Mouse (Mus musculus) heart, adult 18-20 months (tissue): ENCODE results near the gene Tcp11. TPM values are rescaled to one million over a fixed set of nuclear protein-coding genes. Genes with fewer than 3 reads are reported as not detected.

Experiments used
- DNase-seq, 2 experiments: peaks; one replicate each; pipeline ENCODE4 v3.0.0; 2021 to 2022; ENCODE audit warnings: mixed read lengths in 1 of 2
- total RNA-seq, 2 experiments: library from RNA; stranded (reverse); gene quantifications; 2 replicates each; pipeline ENCODE4 v1.2.3; 2021

The Tcp11 gene
- total RNA-seq, 2 experiments from 2014 or later = 0.33 TPM; not detected in 1

DNA sequence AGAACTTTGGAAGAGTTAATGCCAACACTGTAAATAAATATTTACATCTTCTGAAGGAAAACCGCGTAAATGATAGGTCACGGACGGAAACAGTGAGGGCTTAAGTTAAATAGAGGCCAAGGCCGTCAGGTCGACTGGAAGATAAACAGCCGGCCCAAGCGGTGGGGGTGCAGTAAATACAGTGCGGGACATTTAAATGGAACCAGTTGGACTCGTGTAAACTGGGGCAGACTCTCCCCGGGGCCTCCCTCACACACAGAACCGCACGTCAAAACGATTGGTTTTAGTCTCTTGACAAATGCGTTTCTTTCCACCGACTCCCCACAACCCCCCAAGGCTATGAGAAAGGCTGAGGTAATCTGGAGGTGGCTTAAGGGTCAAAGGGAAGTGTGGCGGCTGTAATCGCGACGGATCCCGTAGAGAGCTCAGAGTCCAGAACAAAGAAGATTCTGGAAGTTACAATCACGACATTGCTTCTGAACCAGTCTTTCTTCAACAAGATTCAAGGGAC, 4.0 kb upstream of the Tcp11 start:
- no peak for DNase-seq

DNA sequence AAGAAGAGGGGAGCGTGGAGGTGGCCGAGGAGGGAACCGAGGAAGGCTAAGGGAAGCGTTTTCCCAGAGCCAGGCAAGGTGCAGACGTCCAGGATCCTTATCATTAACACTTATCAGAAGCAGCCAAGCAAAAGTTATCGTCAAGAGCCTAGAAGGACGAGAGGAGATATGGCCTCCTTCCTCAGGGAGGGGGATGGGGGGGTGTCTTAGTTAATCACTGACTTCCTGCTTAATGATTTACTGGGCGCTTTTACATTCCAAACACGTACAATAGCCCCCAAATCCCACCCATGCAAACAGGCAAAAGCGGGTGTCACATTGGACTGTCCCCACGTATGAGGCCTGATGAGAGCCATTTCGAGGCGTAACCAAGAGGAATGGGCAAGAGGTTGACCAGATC, 2.4 kb upstream of the Tcp11 start:
- DNase-seq = no peak

- DNase-seq = no peak
Measured at GRCm38 (mm10) chr17:28081856-28082255, 1.4 kb upstream of the Tcp11 start.

- DNase-seq = peak in 1 of 2 experiments; percentile 53
Measured at GRCm38 (mm10) chr17:28081385-28081784, 946 bp upstream of the Tcp11 start.

- DNase-seq = no peak
Measured at GRCm38 (mm10) chr17:28080817-28081165, 352 bp upstream of the Tcp11 start.

DNA sequence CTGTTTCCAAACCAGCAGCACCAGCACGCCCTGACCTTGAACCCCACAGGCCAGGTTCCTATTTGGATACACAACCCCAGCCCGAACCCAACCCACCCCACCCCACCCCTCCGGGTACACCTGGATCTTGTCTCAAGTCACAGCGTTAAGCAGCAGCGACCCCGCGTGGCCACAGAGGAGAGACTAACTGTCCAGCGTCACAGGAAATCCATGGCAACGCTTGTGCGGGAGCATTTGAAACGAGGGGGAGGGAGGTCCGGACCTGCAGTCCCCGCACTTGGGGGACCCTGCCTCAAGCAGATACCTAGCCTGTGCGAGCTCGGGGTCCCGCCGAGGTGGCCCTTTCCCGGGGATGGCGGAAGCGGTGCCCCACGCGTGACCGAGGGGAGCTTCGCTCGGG, 821 bp downstream of the Tcp11 start:
- peak; percentile 80 to 93 for DNase-seq

DNA sequence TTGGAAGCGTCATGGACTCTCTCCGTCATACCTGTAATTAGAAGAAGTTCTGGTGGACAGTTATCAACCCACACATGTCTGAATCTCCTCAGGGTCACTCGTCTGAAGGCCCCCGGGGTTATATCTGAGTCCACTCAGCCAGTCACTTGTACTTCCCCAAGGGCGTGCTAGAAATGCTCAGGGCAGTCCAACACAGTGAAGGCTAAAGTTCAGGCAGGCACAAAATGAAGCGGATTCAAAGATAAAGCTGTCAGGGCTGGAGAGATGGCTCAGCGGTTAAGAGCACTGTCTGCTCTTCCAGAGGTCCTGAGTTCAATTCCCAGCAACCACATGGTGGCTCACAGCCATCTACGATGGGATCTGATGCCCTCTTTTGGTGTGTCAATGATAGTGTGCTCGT, 2.4 kb downstream of the Tcp11 start:
- DNase-seq = no peak

GRCm38 (mm10) chr17:28074486-28074885, 6.0 kb downstream of the Tcp11 start:
- no peak for DNase-seq

DNA sequence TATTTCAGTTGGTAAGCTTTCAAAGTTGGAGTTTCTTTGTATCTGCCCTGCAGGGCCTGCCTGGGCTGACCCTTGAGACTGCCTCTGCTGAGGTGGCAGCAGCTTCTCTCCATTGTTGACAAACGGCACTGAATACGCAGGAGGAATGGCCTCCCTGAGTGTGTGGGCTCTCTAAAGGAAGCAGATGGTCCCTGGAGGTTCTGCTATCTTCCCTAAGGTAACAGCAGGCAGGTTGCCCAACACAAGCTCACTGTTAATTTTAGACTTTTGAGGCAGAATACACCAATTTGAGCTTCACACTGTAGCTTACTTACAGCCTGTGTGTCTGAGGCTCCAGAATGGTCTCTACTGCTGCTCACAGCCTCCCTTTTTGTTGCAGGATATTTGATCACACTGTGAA, 7.7 kb downstream of the Tcp11 start:
- no peak for DNase-seq

DNA sequence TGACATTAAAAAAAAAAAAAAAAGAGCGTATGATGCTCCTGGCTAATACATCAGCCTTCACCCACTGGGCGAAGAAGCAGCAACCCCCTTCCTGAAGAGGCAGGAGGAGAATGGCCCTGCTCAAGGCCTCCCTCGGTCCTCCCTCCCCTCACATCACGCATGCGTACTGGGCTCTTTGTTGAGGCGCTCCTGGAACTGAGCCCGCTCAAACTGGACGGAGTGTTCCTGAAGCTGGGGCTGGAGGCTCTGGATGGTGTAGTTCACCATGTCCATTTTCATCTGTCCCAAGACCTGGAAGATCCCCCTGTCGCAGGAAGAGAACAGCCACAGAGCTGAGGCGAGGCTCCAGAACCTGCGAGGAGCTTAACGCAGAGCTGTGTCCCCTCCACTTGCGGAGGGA, 10.2 kb downstream of the Tcp11 start:
- DNase-seq = no peak

GRCm38 (mm10) chr17:28069446-28069845, 11.0 kb downstream of the Tcp11 start:
- DNase-seq = no peak

DNA sequence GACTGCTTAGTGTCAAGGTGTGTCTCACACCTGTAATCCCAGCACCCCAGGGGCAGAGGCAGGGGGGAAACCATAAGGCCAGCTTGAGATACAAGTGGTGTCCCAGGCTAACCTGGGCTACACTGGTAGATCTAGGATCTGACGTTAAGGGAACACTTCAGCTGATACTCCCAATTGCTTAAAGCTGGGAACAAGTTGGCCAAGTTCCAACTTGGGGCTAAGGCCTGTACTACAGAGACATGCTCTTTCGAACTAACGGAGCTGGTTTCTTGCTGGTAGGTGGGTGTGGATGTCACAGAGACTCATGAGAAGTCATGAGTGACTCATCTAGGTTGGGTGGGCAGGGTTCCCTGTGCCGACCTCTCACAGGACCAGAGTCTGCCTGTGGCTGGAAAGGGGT, 13.1 kb downstream of the Tcp11 start:
- DNase-seq = no peak

DNA sequence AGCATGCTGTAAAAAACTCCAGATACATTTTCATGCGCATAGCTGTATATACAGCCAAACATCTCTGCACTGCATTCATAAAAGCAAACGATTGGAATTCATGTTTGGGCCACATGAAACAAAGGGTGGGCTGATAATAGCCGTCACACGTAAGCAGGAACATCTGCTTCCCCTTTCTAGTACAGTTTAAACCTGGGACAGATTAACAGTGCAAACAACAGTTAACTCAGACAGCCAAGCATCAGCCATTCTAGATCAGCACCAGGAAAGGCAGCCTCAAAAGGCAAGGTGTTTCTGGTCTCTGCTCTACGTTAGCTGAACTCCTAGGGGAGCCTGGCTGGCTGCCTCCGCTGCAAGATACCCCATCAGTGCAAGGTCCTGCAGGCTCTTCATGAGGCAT, 17.3 kb downstream of the Tcp11 start:
- DNase-seq = no peak

DNA sequence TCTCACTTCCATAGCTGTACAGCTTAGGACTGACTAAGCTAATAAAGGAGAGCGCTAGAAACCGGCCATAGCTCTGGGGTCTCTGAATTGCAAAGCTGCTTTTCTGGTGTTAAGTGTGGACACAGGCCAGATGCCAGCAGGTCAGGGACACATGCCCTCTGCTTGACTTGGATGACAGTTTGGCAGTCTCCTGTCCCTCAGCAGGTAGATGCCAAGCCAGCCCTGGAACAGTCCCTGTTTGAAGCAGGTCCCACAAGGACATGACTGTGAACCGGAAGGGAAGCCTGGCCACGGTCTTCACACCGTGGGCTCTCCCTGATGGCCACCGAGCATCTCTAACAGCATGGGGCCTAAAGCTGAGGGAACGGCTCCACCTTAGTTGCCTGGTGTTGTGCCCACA, 17.7 kb downstream of the Tcp11 start:
- DNase-seq = no peak

DNA sequence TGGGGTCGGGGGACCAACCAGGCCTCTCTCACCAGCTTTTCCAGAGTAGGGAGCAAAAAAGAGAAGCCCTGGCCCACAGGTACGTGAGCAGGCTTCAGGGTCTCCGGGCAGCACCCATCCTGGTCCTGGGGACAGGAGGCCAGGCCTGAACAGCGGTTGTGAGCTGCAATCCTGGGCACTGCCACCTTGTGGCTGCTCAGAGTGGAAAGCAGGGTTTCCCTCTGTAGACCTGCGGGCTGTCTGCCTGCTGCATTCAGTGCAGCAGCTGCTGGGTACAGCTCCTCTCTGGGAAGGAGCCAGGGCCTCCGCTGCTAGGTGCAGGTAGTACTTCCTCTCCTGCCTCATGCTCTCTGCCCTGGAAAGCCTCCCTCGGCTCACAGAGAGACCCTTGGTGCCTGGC, 19.0 kb downstream of the Tcp11 start:
- DNase-seq = no peak

DNA sequence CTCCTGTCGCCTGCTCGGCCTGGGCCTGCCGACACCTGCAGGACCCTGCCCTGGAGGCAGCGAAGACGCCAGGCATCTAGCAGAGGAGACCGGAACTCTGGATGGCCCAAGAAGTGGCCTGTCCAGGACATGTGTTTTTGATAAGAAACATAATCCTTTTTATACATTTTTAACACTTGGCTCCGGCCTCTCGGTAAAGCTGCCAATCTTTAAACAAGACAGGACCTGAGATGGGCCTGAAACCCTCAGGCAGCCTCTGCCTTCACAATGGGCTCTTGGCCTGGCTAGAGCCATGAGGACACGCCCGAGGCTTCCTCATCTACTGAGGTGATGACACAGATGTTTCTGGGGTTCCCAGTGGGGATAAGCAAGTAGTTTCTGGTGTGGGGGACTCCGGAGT, 19.8 kb downstream of the Tcp11 start:
- DNase-seq = no peak

DNA sequence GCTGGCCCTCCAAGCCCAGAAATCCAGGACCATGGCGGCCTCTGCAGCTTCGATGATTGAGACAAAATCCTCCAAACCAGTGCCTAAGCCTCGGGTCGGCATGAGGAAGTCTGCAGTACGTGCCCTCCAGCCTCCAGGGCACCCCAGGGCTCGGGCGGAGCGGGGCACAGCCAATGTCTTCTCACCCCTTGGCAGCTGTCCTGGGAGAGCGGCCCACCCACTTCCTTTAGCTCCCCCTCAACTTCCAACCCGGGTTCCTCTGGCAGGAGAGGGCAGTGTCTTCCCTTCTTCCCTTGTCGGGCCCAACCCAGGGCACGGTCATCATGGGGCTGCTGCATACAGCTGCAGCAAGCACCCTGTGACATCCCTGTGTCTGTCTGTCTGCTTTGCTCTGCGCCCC, 22.1 kb downstream of the Tcp11 start:
- no peak for DNase-seq

DNA sequence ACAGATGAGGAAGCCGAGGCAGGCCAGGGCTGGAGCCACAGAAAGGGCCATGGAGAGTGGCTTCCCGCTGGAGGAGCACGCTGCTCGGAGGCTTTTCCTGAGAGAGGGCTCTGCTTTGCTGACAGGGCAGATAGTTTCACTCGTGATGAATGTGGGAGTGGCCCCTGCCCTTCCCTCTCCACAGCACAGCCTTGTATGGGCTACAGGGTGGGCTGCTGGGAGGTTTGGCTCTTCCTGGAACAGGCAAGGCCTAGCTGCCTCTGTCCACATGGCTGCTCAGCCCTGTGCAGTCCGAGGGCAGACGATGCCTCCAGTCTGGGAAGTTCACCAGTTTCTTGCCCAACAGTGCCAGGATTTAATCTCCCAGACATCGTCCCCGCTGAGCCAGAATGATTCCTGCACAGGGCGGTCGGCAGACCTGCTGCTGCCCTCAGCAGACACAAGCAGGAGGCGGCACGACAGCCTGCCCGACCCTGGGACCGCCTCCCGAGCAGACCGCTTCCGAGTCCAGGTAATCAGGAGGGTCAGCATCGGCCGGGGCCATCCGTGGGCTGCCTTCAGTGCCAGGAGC, 28.1 kb downstream of the Tcp11 start:
- no peak for DNase-seq

DNA sequence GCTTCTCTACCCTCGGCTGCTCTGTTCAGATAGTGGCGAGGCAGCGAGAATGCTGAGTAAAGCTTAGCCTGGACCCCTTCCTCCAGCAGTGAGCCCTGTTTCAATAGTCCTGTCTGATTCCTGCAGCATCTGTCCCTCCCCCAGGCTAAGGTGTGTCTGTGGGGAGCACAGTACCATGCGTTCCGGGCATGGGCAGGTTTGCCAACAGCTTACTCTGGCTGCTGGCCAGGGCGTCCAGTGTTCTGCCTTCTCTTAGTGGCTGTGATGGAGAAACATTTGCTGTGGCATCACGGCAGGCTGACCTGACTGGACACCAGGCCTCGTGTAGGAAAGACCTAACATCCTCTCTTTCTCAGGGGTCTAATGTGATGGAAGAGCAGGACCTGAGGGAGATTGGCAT, 30.2 kb downstream of the Tcp11 start:
- peak; percentile 52 to 64 for DNase-seq

- no peak for DNase-seq
Measured at GRCm38 (mm10) chr17:28048425-28048824, 32.0 kb downstream of the Tcp11 start.

DNA sequence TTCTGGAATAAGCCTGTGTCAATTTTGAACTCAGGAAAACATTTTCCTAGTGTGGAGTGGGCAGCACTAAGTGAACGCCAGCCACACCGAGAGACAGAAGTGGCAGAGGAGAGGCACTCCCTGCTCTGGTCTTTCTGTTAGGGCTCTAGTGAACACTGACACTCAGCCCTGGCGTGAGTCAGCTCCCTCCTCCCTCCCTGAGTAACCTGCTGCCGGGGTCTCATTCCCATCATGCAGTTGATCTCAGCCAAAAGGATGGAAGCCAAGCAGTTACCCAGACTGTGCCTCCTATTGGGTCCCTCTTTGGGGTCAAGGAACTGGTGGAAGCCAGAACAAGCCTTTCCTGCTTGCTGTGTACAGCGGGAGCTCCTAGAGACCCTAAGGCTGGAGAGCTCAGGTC, 32.9 kb downstream of the Tcp11 start:
- no peak for DNase-seq

DNA sequence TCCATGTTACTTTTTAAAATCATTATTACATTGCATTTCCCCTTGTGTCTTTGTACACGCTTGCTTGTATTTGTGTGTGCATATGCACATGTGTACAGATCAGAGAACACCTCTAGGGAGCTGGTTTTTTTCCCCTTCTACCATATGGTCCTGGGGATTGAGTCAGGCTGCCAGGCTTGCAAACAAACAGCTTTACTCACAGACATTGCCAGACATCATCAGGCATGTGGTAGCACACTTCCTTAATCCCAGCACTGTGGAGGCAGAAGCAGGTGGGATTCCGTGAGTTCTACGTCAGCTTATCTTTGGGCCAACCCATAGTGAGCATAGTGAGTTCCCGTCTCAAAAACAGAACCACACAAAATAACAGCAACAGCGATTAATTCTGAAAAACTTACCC, 33.4 kb downstream of the Tcp11 start:
- DNase-seq = no peak

DNA sequence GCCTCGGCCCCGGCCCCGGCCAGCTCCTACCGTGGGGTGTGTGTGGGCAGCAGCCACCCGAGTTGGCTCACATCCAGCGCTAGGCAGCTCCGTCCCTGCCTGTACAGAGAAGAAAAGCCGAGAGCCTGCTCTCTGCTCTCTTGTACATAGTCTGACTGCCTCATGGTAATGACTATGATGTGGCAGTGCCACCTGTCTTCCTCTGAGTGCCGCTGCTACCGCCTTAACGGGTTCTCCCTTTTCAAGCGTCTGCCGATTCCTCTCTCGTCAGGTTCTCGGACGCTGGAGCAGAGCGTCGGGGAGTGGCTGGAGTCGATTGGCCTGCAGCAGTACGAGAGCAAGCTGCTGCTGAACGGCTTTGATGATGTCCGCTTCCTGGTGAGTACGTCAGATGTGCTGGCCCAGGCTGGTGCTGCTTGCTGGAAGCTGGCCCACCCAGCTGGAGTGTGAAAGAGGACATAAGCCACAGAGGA, 38.1 kb downstream of the Tcp11 start:
- peak in 1 of 2 experiments; percentile 58 for DNase-seq

- no peak for DNase-seq
Measured at GRCm38 (mm10) chr17:28041298-28041697, 39.1 kb downstream of the Tcp11 start.

- DNase-seq = no peak
Measured at GRCm38 (mm10) chr17:28040620-28041019, 39.8 kb downstream of the Tcp11 start.
